Mouse (Mus musculus): ENCODE results near the gene Cmc2.

The Cmc2 gene

GRCm38 (mm10) chr8:116842678-116843077 is 78.6 kb downstream of the Cmc2 start:
- no peak for DNase-seq (ENCODE audit: low read depth)
